Mouse (Mus musculus) brain, embryonic 14.5 days (tissue): ENCODE results near the gene Fbxo22. TPM values are rescaled to one million over a fixed set of nuclear protein-coding genes. Genes with fewer than 3 reads are reported as not detected.

Experiments
- DNase-seq: peaks from one replicate; pipeline ENCODE4 v3.0.0-alpha.2; 2011; ENCODE audit warnings: low read depth
- CTCF ChIP-seq: fragments of 200-500 bp; IDR thresholded peaks from 2 replicates; pipeline ENCODE4 v1.5.1; 2012; ENCODE audit warnings: inconsistent platforms, mild to moderate bottlenecking, moderate library complexity, borderline replicate concordance; ENCODE audit not compliant: insufficient read depth, insufficient read length; ENCODE audit errors: extremely low read depth
- POLR2A ChIP-seq: fragments of 200-500 bp; IDR thresholded peaks from 2 replicates; pipeline ENCODE4 v1.6.1; 2012; ENCODE audit warnings: mild to moderate bottlenecking, inconsistent platforms, borderline replicate concordance; ENCODE audit not compliant: poor library complexity, insufficient read depth, insufficient read length, severe bottlenecking; ENCODE audit errors: extremely low read depth
- polyA plus RNA-seq: library from polyadenylated mRNA; depleted of rRNA; stranded (reverse); fragments of >200 nt; gene quantifications from 2 replicates; pipeline ENCODE4 v1.2.3, GENCODE M21; 2012; rRNA removed

Fbxo22 gene
- 35.0 and 44.2 TPM in 2 replicates for polyA plus RNA-seq

GRCm38 (mm10) chr9:55208790-55209481, at the start of gene Fbxo22:
Fbxo22 (plus strand) TSS chr9:55208925.
- peak; percentile 95 for DNase-seq
- TF ChIP-seq CTCF (peak; percentile 3; the same call in 1 of the 2 replicates), POLR2A (peak; percentile 86)

GRCm38 (mm10) chr9:55170655-55171412, 37.9 kb upstream of the Fbxo22 start:
- no peak for DNase-seq
- TF ChIP-seq CTCF: no peak
- TF ChIP-seq POLR2A: no peak

- TF ChIP-seq POLR2A (no peak), CTCF (no peak)
- DNase-seq: no peak
These were observed 36.5 kb upstream of the Fbxo22 start for GRCm38 (mm10) chr9:55172195-55172685.

GRCm38 (mm10) chr9:55174235-55174634, 34.5 kb upstream of the Fbxo22 start:
- DNase-seq: no peak
- TF ChIP-seq POLR2A (no peak), CTCF (no peak)

- TF ChIP-seq POLR2A: no peak
- no peak for TF ChIP-seq CTCF
- no peak for DNase-seq
These were observed 12.8 kb upstream of the Fbxo22 start for GRCm38 (mm10) chr9:55195876-55196275.

- TF ChIP-seq CTCF: no peak
- TF ChIP-seq POLR2A: no peak
- no peak for DNase-seq
These were observed 10.5 kb upstream of the Fbxo22 start for GRCm38 (mm10) chr9:55198260-55198659.

GRCm38 (mm10) chr9:55199348-55199747, 9.4 kb upstream of the Fbxo22 start:
- TF ChIP-seq CTCF (no peak), POLR2A (no peak)
- DNase-seq: peak; percentile 53

GRCm38 (mm10) chr9:55208458-55208789, 301 bp upstream of the Fbxo22 start:
- no peak for DNase-seq
- TF ChIP-seq POLR2A (no peak), CTCF (no peak)

GRCm38 (mm10) chr9:55211611-55212010, 2.9 kb downstream of the Fbxo22 start:
- TF ChIP-seq CTCF: no peak
- no peak for TF ChIP-seq POLR2A
- no peak for DNase-seq

GRCm38 (mm10) chr9:55213396-55213795, 4.7 kb downstream of the Fbxo22 start:
- no peak for TF ChIP-seq POLR2A
- TF ChIP-seq CTCF: no peak
- no peak for DNase-seq

GRCm38 (mm10) chr9:55215056-55215455, 6.3 kb downstream of the Fbxo22 start:
- DNase-seq: no peak
- no peak for TF ChIP-seq CTCF
- no peak for TF ChIP-seq POLR2A

GRCm38 (mm10) chr9:55215648-55216047, 6.9 kb downstream of the Fbxo22 start:
- no peak for DNase-seq
- TF ChIP-seq POLR2A (no peak), CTCF (no peak)

- TF ChIP-seq CTCF (no peak), POLR2A (no peak)
These were observed 7.4 kb downstream of the Fbxo22 start for GRCm38 (mm10) chr9:55216078-55216477.

More at GRCm38 (mm10) chr9:55216078-55216477, 7.4 kb downstream of the Fbxo22 start:
- DNase-seq: no peak
